Comparison of ENCODE assay signal across 8 mouse cellular contexts in the genomic region with DNA sequence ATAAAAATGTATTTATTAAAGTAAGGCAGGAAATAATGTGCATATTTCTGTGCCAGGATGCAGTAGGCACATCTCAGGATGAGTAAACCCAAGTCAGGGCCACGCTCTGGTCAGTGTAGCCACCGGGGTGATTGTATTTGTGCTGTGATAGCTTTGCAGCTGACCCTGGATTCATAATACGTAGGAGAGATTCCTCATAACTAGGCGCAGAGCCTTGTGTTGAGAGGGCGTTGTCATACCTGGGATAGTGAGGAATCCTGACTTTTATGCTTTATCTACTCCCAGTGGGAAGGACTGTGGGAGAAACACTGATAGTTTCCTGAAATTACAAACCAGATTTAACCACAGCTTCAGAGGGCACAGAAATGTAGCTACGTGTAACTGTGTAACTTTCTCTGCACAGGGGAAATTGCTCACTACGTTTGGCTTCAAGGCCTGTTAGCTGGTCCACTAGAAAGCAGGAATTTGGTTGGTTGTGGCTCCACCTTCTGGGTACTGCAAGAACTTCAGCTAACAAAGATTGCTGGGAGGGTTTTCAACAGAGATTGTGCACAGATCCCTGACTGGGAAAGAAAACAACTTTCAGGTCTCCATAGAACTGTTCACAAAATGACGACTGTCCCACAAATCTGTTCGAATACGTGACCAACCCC.
A peak's percentile ranks its signal among the peaks of the same experiment; 100 is the strongest.
DNase-seq lines count a peak whose midpoint lies in the region; ATAC-seq lines count a peak whose summit lies in the region.

No protein-coding gene starts in this region.

- no peak overlapping the region for H3K4me2 ChIP-seq in midbrain, embryonic 13.5 days (replicated peaks)

- intact Hi-C loops in left cerebral cortex, postnatal 25 days (cut with DNase I), result loop anchor here (1.0 to 2.0 kb wide), 2 partner anchors 241 to 267 kb away; no protein-coding TSS in a partner anchor

- no peaks in the 10 kb centered on the region for H3K27me3 ChIP-seq in midbrain, embryonic 13.5 days

- H3K9me3 ChIP-seq in midbrain, embryonic 13.5 days, result no peaks in the 10 kb centered on the region

- 51% methylated on average over 10 of the region's 10 CpGs for WGBS in midbrain, embryonic 13.5 days

- peak; percentile 60 for ATAC-seq in midbrain, embryonic 13.5 days

- no peak overlapping the region for H3K27ac ChIP-seq in midbrain, embryonic 13.5 days

- H3K4me1 ChIP-seq in midbrain, embryonic 13.5 days (replicated peaks), result peaks cover 15% of the 10 kb centered on the region

- no peaks in the 10 kb centered on the region for H3K36me3 ChIP-seq in midbrain, embryonic 13.5 days

- no peak overlapping the region for H3K4me3 ChIP-seq in midbrain, embryonic 13.5 days (replicated peaks)

- DNase-seq in urinary bladder, adult 18-20 months (ENCODE audit: low spot score in 2 of 2), result peak; percentile 14 to 42
- no peak for DNase-seq in urinary bladder, adult 2 months (ENCODE audit: low spot score)
- DNase-seq in cerebellum, postnatal 36 days, result peak; percentile 58 to 75
- peak; percentile 4 to 9 for DNase-seq in gastrocnemius, adult 8-10 months (ENCODE audit: low spot score in 2 of 2)
- DNase-seq in kidney, adult 11 months, result peak; percentile 13
- peak; percentile 72 to 89 for DNase-seq in left cerebral cortex, postnatal 25 days (ENCODE audit: low spot score in 2 of 2)
- peak; percentile 52 for DNase-seq in telencephalon, adult 2 months (ENCODE audit: low read depth, low spot score)

- no peak overlapping the region for H3K9ac ChIP-seq in midbrain, embryonic 13.5 days (replicated peaks)
